Mouse (Mus musculus) left cerebral cortex, postnatal 25 days (tissue): ENCODE data around the gene Rab5b. TPM values are rescaled to one million over a fixed set of nuclear protein-coding genes. Genes with fewer than 3 reads are reported as not detected.
"Not testable (repeated sequence)": the region's sequence is repeated elsewhere in the genome, so short reads cannot be mapped to it uniquely, and the experiment has no call there.

Experiments
- DNase-seq, 2 experiments: peaks; one replicate each; pipeline ENCODE4 v3.0.0; 2022; ENCODE audit warnings: low spot score in 2 of 2, mixed read lengths in 1 of 2
- intact Hi-C: fragments of 180-260 bp; cut with DNase I; formaldehyde crosslinking; loops from one replicate; pipeline ENCODE4 v1.15.1; 2025
- total RNA-seq, 2 experiments: library from RNA; stranded (reverse); gene quantifications; 2 replicates each; pipeline ENCODE4 v1.2.3; 2021

Gene Rab5b
- total RNA-seq, result 100 to 1,000 TPM; 125 to 132 TPM

- DNase-seq, result peak; percentile 100
- intact Hi-C loops, result no loop called here
These were observed at the start of gene Rab5b for GRCm38 (mm10) chr10:128695992-128696807. Gene Rab5b (minus strand): TSS chr10:128696264.

GRCm38 (mm10) chr10:128744680-128745601 lies 48.9 kb upstream of the Rab5b start, which contains the start of gene Dgka:
Gene Dgka (minus strand): TSS chr10:128744855.
- intact Hi-C loops, result no loop called here
- no peak for DNase-seq

GRCm38 (mm10) chr10:128744211-128744610 lies 48.1 kb upstream of the Rab5b start:
- no peak for DNase-seq
- intact Hi-C loops, result no loop called here

- intact Hi-C loops, result no loop called here
- peak; percentile 40 to 44 for DNase-seq
These were observed 47.7 kb upstream of the Rab5b start for GRCm38 (mm10) chr10:128743791-128744191.

GRCm38 (mm10) chr10:128743235-128743634 lies 47.2 kb upstream of the Rab5b start:
- intact Hi-C loops, result no loop called here
- DNase-seq, result no peak

- DNase-seq, result no peak
- intact Hi-C loops, result no loop called here
These were observed 46.6 kb upstream of the Rab5b start for GRCm38 (mm10) chr10:128742616-128743015.

GRCm38 (mm10) chr10:128740296-128740695 lies 44.2 kb upstream of the Rab5b start:
- intact Hi-C loops, result no loop called here
- DNase-seq, result no peak

GRCm38 (mm10) chr10:128737435-128737834 lies 41.4 kb upstream of the Rab5b start:
- intact Hi-C loops, result loop anchor here (10.0 kb wide), 1 partner anchor 237 kb away; no protein-coding TSS in a partner anchor
- DNase-seq, result no peak

GRCm38 (mm10) chr10:128731992-128732391 lies 35.9 kb upstream of the Rab5b start:
- no peak for DNase-seq
- intact Hi-C loops, result loop anchor here (5.0 to 10.0 kb wide), 2 partner anchors 165 to 243 kb away; no protein-coding TSS in a partner anchor

GRCm38 (mm10) chr10:128731002-128731433 lies 35.0 kb upstream of the Rab5b start:
- intact Hi-C loops, result loop anchor here (5.0 to 10.0 kb wide), 2 partner anchors 166 to 244 kb away; no protein-coding TSS in a partner anchor
- DNase-seq, result peak in 1 of 2 experiments; percentile 55

- intact Hi-C loops, result no loop called here
- DNase-seq, result no peak
These were observed 32.0 kb upstream of the Rab5b start for GRCm38 (mm10) chr10:128728059-128728458.

GRCm38 (mm10) chr10:128725466-128725865 lies 29.4 kb upstream of the Rab5b start:
- DNase-seq, intact Hi-C loops: not testable (repeated sequence)

- intact Hi-C loops, result no loop called here
- DNase-seq, result no peak
These were observed 19.8 kb upstream of the Rab5b start for GRCm38 (mm10) chr10:128715559-128716537.

GRCm38 (mm10) chr10:128711318-128711717 lies 15.3 kb upstream of the Rab5b start:
- intact Hi-C loops, DNase-seq: not testable (repeated sequence)

- no peak for DNase-seq
- intact Hi-C loops, result no loop called here
These were observed 9.2 kb upstream of the Rab5b start for GRCm38 (mm10) chr10:128705317-128705693.

GRCm38 (mm10) chr10:128704491-128705316 lies 8.6 kb upstream of the Rab5b start, which contains the start of gene Cdk2:
Gene Cdk2 (minus strand): TSS chr10:128705031.
- peak; percentile 84 to 85 for DNase-seq
- intact Hi-C loops, result no loop called here

GRCm38 (mm10) chr10:128703895-128704294 lies 7.8 kb upstream of the Rab5b start, which contains the start of gene Pmel:
Gene Pmel (plus strand): TSS chr10:128704195.
- no peak for DNase-seq
- intact Hi-C loops, result no loop called here
